Mouse (Mus musculus): ENCODE results near the gene Galnt6.

The Galnt6 gene

GRCm38 (mm10) chr15:100754041-100754440 is 24.9 kb upstream of the Galnt6 start:
- in situ Hi-C loops (cut with MboI, MseI), result no loop called here

GRCm38 (mm10) chr15:100753045-100753444 is 23.9 kb upstream of the Galnt6 start:
- in situ Hi-C loops (cut with MboI, MseI), result no loop called here

GRCm38 (mm10) chr15:100752439-100752838 is 23.3 kb upstream of the Galnt6 start:
- in situ Hi-C loops (cut with MboI, MseI), result no loop called here

GRCm38 (mm10) chr15:100749751-100750538 is 20.8 kb upstream of the Galnt6 start:
- in situ Hi-C loops (cut with MboI, MseI), result no loop called here

- in situ Hi-C loops (cut with MboI, MseI), result no loop called here
Measured at GRCm38 (mm10) chr15:100748584-100748983, 19.4 kb upstream of the Galnt6 start.

- in situ Hi-C loops (cut with MboI, MseI), result no loop called here
Measured at GRCm38 (mm10) chr15:100747121-100747963, 18.2 kb upstream of the Galnt6 start.

GRCm38 (mm10) chr15:100746478-100747120 is 17.4 kb upstream of the Galnt6 start:
- in situ Hi-C loops (cut with MboI, MseI), result no loop called here

GRCm38 (mm10) chr15:100743238-100743637 is 14.1 kb upstream of the Galnt6 start:
- in situ Hi-C loops (cut with MboI, MseI), result no loop called here

- in situ Hi-C loops (cut with MboI, MseI), result no loop called here
Measured at GRCm38 (mm10) chr15:100739442-100739841, 10.3 kb upstream of the Galnt6 start.

- in situ Hi-C loops (cut with MboI, MseI), result no loop called here
Measured at GRCm38 (mm10) chr15:100738351-100738781, 9.2 kb upstream of the Galnt6 start.

- in situ Hi-C loops (cut with MboI, MseI), result no loop called here
Measured at GRCm38 (mm10) chr15:100737667-100738066, 8.5 kb upstream of the Galnt6 start.

- in situ Hi-C loops (cut with MboI, MseI), result no loop called here
Measured at GRCm38 (mm10) chr15:100735953-100736300, 6.8 kb upstream of the Galnt6 start.

GRCm38 (mm10) chr15:100735095-100735952 is 6.1 kb upstream of the Galnt6 start:
- in situ Hi-C loops (cut with MboI, MseI), result no loop called here

- in situ Hi-C loops (cut with MboI, MseI), result no loop called here
Measured at GRCm38 (mm10) chr15:100732580-100732979, 3.4 kb upstream of the Galnt6 start.

- in situ Hi-C loops (cut with MboI, MseI), result no loop called here
Measured at GRCm38 (mm10) chr15:100731081-100731480, 1.9 kb upstream of the Galnt6 start.

- in situ Hi-C loops (cut with MboI, MseI), result loop anchor here (10.0 kb wide), 1 partner anchor 526 kb away; the partner anchor contains the start of gene Nr4a1
Measured at GRCm38 (mm10) chr15:100728586-100728985, 590 bp downstream of the Galnt6 start.

GRCm38 (mm10) chr15:100727834-100728233 is 1.3 kb downstream of the Galnt6 start:
- in situ Hi-C loops (cut with MboI, MseI), result loop anchor here (10.0 kb wide), 1 partner anchor 527 kb away; the partner anchor contains the start of gene Nr4a1

- in situ Hi-C loops (cut with MboI, MseI), result loop anchor here (10.0 kb wide), 1 partner anchor 528 kb away; the partner anchor contains the start of gene Nr4a1
Measured at GRCm38 (mm10) chr15:100726721-100727120, 2.5 kb downstream of the Galnt6 start.

- in situ Hi-C loops (cut with MboI, MseI), result loop anchor here (10.0 kb wide), 1 partner anchor 531 kb away; the partner anchor contains the start of gene Nr4a1
Measured at GRCm38 (mm10) chr15:100723505-100723904, 5.7 kb downstream of the Galnt6 start.

- in situ Hi-C loops (cut with MboI, MseI), result loop anchor here (10.0 kb wide), 1 partner anchor 532 kb away; the partner anchor contains the start of gene Nr4a1
Measured at GRCm38 (mm10) chr15:100722564-100722963, 6.6 kb downstream of the Galnt6 start.

- in situ Hi-C loops (cut with MboI, MseI), result loop anchor here (10.0 kb wide), 1 partner anchor 533 kb away; the partner anchor contains the start of gene Nr4a1
Measured at GRCm38 (mm10) chr15:100722026-100722425, 7.2 kb downstream of the Galnt6 start.

Measured in T-helper 1 cell (primary cell).